Mouse (Mus musculus): ENCODE measurements at regions not wholly inside any gene's neighbourhood (a gene's known extent, or its start where the extent isn't known, plus 50 kb on each side); places are given as distances from the start of the nearest gene placed in this dataset.
A peak's percentile ranks its signal among the peaks of the same experiment; 100 is the strongest.
"Not testable (repeated sequence)": the region's sequence is repeated elsewhere in the genome, so short reads cannot be mapped to it uniquely, and the experiment has no call there.

DNA sequence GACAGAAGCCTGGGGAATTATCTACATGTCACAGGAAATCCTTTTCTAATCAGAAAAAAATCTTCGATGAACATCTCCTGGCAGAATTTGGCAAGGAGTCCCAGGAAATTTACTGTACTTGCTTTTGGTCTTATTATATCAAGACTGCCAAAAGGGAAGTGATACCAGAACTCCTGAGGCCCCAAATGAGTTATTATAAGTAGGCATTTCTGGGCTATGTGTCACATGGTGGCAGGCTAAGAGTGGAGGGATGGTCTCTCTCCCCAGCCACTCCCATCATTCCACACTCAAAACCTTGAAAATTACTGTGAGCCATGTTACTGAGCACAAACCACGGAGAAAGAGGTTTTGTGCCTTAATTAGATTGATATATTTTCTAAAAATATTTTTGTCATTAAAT, 94.0 kb upstream of the Cdk6 start:
- DNase-seq (ENCODE audit: low spot score): no peak

DNA sequence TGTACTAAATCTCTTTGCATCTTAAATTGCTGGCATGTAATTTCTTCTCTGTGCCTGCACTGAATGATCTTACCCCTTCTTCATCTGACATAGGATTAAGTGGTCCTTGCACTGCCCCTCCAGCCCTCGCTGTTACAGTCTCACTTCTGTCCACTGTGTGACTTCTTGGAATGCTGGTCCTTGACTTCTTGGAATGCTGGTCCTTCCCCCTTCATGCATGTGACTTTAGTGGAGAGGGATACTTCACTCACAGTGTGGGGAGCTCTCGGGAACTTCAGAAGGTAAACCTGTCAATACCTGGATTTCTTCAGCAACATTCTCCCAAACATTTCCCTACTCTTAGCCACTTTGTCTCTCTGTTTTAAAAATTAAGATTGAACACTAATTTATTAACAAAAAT, 91.0 kb upstream of the Cdk6 start:
- no peak for DNase-seq (ENCODE audit: low spot score)

DNA sequence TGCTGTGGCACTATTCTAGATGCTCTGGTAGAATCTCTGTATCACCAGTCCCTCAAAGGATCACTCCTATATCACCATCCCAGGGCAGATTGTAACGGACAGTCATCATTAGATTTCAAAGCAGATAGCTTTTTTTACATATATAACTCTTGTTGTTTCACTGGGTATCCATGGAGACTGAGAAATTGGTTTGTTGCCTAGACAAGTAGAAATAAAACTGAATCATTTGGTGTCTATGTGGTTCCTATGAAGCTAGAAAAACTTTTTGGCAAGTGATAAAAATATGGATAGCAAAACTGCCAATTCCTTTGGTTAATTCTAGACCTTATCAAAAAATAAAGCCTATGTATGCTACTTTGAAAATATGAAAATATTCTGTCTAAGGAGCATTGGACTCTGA, 81.0 kb upstream of the Cdk6 start:
- no peak for DNase-seq (ENCODE audit: low spot score)

DNA sequence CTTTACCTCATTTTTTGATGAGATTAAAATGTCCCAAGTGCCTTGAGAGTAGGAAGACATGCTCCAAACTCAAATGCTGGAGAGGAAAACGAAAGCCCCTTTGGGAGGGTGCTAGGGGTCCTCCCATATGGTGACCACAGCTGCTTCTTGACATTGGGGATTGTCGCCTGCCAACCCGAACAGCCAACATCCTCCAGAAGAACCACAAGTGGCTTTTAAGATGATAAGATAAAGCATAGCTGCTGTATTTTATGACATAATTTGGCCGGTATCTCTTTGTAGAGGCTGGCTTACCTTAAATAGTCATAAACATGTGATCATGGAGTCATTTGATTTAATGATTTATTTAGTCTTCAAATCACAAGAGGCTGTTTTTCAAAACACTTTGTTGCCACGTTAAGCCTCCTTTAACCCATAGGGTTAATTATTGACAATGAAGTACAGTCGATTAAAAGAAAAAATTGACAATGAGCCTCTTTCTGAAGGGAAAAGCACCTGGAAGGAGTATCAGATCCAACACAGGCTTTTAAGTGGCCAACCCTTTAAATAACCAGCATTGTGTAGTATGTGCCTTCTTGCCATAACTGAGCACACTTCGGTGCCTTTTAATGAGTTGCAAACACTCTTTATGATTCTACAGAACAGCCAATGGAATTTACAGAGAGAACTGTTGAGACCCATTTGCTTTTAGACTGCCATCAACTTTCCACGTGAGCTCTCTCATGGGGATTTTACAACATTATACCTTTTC, 76.1 kb upstream of the Cdk6 start:
- DNase-seq (ENCODE audit: low spot score): not testable (repeated sequence)

DNA sequence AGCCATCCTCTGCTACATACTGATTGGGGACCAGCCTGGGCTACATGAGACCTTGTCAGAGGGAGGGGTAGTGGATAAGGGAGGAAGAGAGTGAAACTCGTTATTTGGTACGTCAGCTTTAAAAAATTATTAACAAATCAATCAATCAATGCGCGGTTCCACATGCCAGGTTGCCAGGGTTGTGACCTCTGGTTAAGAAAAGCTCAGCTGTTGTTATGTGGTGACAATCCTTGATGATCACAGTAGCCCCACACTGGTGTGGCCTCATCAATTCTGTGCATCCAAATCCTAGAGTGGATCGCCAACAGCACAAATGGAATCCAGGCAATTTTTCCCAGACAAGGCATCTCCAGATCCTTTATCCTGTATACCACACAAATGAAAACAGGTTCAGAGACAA, 74.3 kb upstream of the Cdk6 start:
- no peak for DNase-seq (ENCODE audit: low spot score)

DNA sequence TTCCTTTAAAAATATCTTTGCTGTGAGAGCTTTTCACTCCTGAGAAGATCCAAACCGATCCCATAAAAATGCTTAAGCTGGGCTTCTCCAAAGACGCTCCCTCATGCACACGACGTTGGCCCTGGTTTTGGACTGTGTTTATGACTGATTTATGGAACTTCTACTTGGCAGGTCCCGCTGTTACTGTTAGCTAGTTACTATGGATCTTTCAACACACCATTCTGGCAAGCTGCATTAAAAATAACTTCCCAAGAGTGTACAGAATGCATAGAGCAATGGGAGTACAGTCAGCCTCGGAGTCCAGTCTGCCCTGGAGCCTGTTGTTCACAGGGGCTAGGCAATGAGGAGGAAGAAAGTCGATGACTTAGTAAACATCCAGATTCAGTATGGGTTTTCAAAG, 71.5 kb upstream of the Cdk6 start:
- no peak for DNase-seq (ENCODE audit: low spot score)

DNA sequence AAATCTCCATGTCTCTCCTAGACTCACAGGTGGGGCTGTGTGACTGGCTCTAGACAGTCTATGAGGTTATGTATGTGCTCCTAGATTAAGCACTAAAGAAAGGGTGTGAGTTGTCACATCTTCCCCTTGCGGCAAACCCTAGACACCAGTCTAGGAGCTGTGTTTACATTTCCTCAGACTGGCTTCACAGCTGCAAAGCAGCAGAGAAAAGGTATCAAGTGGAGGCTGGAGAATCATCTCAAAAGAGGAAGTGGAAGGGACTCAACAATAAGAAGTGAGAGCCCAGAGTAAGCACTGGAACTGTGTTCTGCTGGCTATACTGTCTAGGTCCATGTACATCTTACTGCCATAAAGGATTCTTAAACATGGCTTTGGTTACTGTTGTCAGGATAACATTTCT, 68.1 kb upstream of the Cdk6 start:
- not testable (repeated sequence) for DNase-seq (ENCODE audit: low spot score)

DNA sequence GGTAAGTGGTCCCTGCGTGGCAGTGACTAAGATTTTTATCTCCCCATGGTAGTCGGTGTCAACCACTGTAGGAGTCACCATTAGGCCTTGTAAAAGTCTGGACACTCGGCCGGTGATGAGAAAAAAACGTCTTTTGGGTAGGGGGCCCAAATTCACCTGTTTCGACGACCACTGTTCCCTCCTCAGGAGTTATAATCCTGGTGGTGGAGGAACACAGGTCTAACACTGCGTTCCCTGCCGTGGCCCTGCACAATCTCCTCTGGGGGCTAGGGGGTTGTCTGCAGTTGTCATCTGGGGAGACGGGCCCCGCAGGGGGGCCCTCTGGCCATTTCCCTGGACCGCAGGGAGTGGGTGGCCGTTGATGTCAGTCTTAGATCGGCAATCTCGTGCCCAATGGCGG, 64.0 kb upstream of the Cdk6 start:
- DNase-seq (ENCODE audit: low spot score): not testable (repeated sequence)

DNA sequence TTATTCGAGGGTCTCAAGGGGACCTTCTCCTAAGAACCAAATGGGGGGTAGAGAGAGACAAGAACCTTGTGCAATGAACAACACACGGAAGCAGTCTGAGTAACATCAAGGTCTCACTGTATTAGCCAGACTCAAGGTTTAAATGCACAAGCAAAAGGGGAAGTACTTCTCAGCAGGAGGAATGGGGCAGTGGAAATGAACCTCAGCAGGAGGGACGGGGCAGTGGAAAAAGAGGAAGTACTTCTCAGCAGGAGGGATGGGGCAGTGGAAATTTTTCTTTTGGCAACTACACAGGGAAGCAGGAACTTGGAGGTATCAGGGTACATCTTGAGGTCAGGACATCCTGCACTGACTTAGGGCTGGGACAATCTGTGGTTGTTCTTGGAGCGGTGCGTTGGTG, 62.3 kb upstream of the Cdk6 start:
- DNase-seq (ENCODE audit: low spot score): not testable (repeated sequence)

DNA sequence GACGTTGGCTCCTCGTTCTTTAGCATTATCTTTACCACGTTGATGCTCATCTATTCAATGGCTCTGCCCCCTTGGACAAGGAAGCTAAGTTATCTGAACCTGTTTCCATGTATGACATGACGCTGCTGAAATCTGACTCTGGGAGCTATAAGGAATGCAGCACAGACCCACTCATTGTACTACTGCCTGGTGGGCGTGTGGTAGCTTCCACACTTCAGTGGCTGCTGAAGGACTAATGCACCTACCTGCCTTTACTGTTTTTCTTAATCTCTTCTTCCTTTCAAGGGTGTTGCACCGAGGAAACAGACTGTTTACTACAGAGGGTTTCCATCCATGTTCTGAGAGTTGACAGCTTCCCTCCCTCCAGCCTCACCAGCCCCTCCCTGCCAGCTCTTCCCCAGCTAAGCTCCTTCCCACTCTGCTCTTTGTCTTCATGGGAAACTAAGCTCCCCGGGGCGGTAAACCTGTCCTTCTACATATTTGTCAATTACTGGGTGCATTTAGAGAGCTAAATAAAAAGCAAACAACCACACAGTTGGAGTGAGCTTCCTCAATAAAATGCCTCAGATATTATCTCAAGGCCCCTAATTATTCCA, 59.3 kb upstream of the Cdk6 start:
- DNase-seq (ENCODE audit: low spot score): not testable (repeated sequence)

DNA sequence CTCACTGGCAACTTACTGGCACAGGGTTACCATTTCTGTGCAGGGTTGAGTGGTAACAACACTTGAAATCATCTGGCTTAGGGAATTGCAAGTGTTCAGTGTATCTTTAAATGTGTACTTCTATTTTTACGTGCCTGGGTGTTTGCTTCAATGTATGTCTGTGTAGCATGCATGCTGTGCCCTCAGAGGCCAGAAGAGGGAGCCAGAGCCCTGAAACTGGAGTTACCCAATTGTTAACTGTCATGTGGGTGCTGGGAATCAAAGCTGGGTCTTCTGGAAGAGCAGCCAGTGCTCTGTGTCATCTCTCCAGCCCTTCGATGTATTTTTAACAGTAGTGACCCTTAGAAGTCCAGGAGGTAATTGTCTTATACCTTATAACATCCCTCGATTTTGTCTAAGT, 58.2 kb upstream of the Cdk6 start:
- no peak for DNase-seq (ENCODE audit: low spot score)

DNA sequence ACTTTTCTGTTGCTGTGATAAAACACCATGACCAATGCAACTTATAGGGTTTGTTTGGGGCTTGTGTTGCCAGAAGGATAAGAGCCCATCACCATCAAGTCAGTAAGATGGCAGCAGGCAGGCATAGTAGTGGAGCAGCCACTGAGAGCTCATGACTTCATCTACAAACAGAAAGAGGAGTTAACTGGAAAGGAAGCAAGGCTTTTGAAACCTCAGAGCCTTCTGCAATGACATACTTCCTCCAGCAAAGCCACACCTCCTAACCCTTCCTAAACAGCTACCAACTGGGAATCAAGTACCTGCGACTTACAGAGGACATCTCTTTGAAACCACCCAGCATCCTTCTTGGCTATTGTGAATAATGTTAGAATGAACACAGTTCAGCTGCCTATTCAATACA, 57.0 kb upstream of the Cdk6 start:
- not testable (repeated sequence) for DNase-seq (ENCODE audit: low spot score)

DNA sequence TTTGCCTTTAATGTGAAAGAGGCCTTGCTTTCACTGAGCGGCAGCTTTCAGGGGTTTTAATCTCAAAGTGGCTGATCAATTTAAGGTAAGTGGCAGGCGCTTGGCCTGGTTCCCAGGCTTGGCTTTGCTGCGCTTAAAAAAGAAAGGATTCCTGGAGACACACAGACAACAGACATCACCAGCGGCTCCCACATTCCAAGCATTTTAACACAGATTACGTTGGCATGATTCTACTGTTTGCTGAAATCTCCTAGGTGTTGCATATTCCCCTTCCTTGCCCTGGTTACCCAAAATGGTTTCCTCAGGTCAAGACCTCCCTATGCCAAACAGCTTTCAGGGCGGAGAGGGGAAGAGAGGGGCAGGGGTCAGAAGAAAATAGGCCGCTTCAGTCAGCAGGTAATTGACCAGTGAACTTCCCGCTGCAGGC, 51.3 kb upstream of the Cdk6 start:
- peak; percentile 21 for DNase-seq (ENCODE audit: low spot score)
